Mouse (Mus musculus) hematopoietic stem cell, adult 5-6 weeks (primary cell): ENCODE results near the gene Mapkap1. TPM values are rescaled to one million over a fixed set of nuclear protein-coding genes. Genes with fewer than 3 reads are reported as not detected.

Source experiments
- ATAC-seq, 2 experiments: fragments of 125-278 bp in 1 of 2; replicated peaks in 1 of 2; 2 replicates each; pipeline ENCODE4 v1.8.0; 2016 to 2017; ENCODE audit warnings: inconsistent platforms in 2 of 2, mild to moderate bottlenecking in 2 of 2, moderate number of reproducible peaks in 2 of 2, low read depth in 1 of 2, moderate TSS enrichment in 1 of 2; ENCODE audit not compliant: low FRiP score in 2 of 2, poor library complexity in 2 of 2, severe bottlenecking in 2 of 2, insufficient read depth in 1 of 2, low TSS enrichment in 1 of 2
- total RNA-seq: library from RNA; stranded (forward); fragments of 172-1452, 232-1000 nt; gene quantifications from 2 replicates; pipeline ENCODE4 v1.2.3, GENCODE M21; 2017

Mapkap1 gene
- 52.3 and 59.8 TPM in 2 replicates for total RNA-seq

GRCm38 (mm10) chr2:34406601-34407464 is at the start of gene Mapkap1:
TSS of gene Mapkap1 (plus strand) at chr2:34406771.
- peak; percentile 98 to 100 for ATAC-seq

GRCm38 (mm10) chr2:34363678-34364077 is 42.9 kb upstream of the Mapkap1 start:
- no peak for ATAC-seq

GRCm38 (mm10) chr2:34367024-34367423 is 39.5 kb upstream of the Mapkap1 start:
- ATAC-seq, result no peak

DNA sequence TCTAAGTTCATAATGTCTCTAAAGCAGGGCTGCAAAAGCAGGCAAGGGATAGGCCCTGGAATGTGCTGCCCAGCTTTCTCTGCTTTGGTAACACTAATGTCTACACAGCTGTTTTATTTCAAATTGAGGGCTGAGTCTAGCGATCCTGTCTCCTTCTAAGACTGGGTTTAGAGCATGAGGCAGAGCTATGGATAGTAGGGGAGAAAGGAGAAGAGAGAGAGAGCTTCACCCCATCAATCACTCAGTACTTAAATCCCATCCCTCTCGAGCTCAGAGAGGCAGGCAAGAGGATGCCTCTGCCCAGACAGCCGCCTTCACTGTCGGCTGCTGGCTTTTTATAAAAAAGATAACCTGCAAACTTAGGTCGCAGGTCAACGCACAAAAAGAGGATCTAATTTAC is 38.2 kb upstream of the Mapkap1 start:
- no peak for ATAC-seq

DNA sequence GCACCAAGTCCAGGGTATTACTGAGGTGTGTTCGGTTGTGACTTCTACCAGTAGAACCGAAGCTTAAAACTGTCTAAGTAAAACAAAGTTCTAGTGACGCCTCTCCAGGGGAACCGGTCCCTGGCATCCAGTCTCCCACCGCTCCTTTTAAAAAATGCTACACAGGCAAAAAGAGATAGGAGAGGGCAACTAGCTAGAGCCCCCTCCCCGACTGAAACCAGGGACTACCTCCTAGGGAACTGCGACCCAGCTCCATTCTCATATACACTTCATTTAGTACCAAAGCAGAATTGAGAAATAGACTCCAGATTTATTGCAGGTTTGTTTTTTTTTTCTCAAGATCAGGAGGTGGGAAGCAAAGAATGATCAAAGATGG is 36.2 kb upstream of the Mapkap1 start:
- ATAC-seq, result no peak

GRCm38 (mm10) chr2:34370725-34371440 is 35.7 kb upstream of the Mapkap1 start:
- ATAC-seq, result no peak

- ATAC-seq, result no peak
Observed at GRCm38 (mm10) chr2:34371441-34372304, 34.9 kb upstream of the Mapkap1 start.

- peak; percentile 88 to 92 for ATAC-seq
Observed at GRCm38 (mm10) chr2:34372305-34373301, 34.0 kb upstream of the Mapkap1 start, which contains the start of gene Pbx3. TSS of gene Pbx3 (minus strand) at chr2:34373142.

- no peak for ATAC-seq
Observed at GRCm38 (mm10) chr2:34373886-34374285, 32.7 kb upstream of the Mapkap1 start.

DNA sequence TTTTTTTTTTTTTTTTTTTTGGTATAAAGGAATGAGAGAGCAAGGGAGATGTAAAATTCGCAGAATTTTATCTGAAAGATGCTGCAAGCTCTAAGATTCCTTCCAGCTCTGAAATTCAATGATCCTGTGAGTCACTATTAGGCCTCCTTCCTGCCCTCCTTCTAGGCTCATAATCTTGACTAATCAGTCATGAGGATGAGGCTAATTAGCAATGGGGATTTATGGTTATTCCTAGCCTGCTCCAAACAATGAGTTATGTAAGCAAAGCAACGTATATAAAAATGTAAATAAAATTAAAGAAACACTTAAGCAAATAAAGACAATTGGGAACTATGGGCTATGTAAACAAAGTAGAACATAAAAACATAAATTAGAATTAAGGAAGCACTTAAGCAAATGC is 32.2 kb upstream of the Mapkap1 start:
- ATAC-seq, result no peak

DNA sequence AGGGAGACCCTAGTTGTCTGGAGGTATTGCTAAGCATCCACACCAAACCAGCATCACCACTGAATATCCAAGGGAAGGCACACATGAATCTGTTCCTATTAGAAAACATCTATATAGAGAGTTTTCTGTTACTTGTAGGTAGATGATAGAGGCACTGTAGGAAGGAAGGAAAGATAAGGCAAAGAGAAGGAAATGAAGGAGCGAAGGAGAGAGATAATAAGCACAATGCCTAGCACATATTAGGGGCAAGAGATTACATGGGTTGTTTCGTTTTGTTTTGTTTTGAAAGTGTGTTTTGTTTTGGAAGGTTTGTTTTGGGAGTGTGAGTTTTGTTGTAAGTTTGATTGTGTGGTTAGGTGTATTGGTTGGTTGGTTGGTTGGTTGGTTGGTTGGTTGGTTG is 27.6 kb upstream of the Mapkap1 start:
- no peak for ATAC-seq

DNA sequence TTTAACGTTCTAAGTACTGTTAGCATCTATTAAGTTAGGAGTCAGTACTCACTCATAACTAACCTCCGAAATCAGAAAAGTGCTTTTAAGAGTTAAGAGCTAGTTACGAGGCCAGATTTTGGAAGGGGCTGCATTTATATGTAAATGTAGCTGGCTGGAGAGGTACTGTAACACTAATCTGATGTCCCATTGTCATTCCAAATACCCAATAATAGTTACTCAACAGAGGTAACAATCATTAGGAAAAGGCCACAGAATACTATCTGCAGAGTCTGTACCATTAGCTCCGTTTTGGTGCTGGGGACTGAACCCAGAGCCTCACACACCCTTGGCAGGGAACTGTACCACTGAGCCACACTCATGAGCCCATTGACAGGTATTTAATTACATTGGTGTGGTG is 7.0 kb upstream of the Mapkap1 start:
- ATAC-seq, result no peak

GRCm38 (mm10) chr2:34407596-34407995 is 1.0 kb downstream of the Mapkap1 start:
- ATAC-seq, result no peak

DNA sequence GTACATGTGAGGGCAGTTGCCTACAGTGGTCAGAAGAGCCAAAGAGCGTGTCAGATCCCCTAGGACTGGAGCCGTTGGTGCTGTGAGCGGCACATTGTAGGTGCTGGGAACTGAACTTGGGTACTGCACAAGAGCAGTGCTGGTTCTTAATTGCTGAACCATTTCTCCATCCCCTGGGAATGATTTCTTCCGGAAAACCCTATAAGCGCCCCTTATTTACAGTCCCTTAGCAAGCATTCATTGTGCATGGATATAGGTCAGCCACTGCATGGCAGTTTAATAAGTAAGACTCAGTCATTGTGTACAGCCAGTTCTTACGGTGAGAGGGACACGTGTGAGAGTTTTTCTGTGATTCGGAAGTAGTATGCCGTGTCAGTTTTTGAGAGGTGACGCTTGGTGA is 1.8 kb downstream of the Mapkap1 start:
- no peak for ATAC-seq

GRCm38 (mm10) chr2:34409741-34410340 is 3.3 kb downstream of the Mapkap1 start:
- no peak for ATAC-seq

DNA sequence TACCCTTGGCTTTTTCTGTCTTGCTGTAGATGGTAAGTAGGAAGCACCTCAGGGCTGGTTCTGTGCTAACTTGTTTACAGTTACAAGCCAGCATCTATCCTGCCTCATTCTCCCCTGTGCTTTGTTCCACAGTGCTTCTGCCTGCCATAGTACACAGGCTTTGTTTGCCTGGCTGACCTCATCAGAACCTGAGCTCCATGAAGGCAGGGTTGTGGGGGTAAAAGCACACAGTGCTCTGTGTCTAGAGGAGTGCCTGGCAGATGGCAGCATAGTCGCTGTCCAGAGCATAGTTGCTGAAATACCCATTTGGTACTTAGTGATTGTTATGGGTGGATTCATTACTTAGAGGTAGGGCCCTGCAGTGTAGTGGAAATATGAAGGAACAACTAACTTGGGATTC is 13.7 kb downstream of the Mapkap1 start:
- ATAC-seq, result no peak
